Mouse (Mus musculus): ENCODE measurements around the gene Evx2. TPM values are rescaled to one million over a fixed set of nuclear protein-coding genes. Genes with fewer than 3 reads are reported as not detected.

Gene Evx2
- polyA plus RNA-seq, 1 experiment from 2014 or later: not detected

GRCm38 (mm10) chr2:74660421-74661375 is 1.3 kb upstream of the Evx2 start:
- no peaks in the 10 kb centered on the region for H3K36me3 ChIP-seq (ENCODE audit: control insufficient read depth, insufficient read depth, low read length)
- H3K4me3 ChIP-seq (ENCODE audit: low read depth, low read length): no peak overlapping the region
- no peaks in the 10 kb centered on the region for H3K4me1 ChIP-seq (replicated peaks; ENCODE audit: control insufficient read depth, insufficient read depth)
- H3K27me3 ChIP-seq (ENCODE audit: control insufficient read depth, insufficient read depth, low read length): peaks cover 51% of the 10 kb centered on the region
- H3K27ac ChIP-seq (replicated peaks): no peak overlapping the region
- no peak overlapping the region for H3K9ac ChIP-seq (ENCODE audit: low read length)
- no peak for TF ChIP-seq EP300 (optimal IDR thresholded peaks at IDR 0.05)
- 4% methylated on average over 30 of the region's 30 CpGs for WGBS
- no peak overlapping the region for H3K4me2 ChIP-seq (replicated peaks; ENCODE audit: low read depth)
- DNase-seq (ENCODE audit: low spot score) (no peak), ATAC-seq (ENCODE audit: low FRiP score, low TSS enrichment) (no peak)
- no peaks in the 10 kb centered on the region for H3K9me3 ChIP-seq (ENCODE audit: control insufficient read depth, low read length)

- TF ChIP-seq CTCF (IDR thresholded peaks at IDR 0.05; ENCODE audit: low read depth): no peak
- TF ChIP-seq EP300 (optimal IDR thresholded peaks at IDR 0.05): no peak
- Histone ChIP-seq H3K9me3 (ENCODE audit: control insufficient read depth, low read length) (no peaks in the 10 kb centered on the region), H3K27ac (replicated peaks) (no peak overlapping the region), H3K36me3 (ENCODE audit: control insufficient read depth, insufficient read depth, low read length) (no peaks in the 10 kb centered on the region), H3K9ac (ENCODE audit: low read length) (no peak overlapping the region), H3K4me2 (replicated peaks; ENCODE audit: low read depth) (no peak overlapping the region), H3K4me1 (replicated peaks; ENCODE audit: control insufficient read depth, insufficient read depth) (no peaks in the 10 kb centered on the region), H3K4me3 (ENCODE audit: low read depth, low read length) (no peak overlapping the region), H3K27me3 (ENCODE audit: control insufficient read depth, insufficient read depth, low read length) (peaks cover 49% of the 10 kb centered on the region)
- ATAC-seq (ENCODE audit: low FRiP score, low TSS enrichment): no peak
- DNase-seq (ENCODE audit: low spot score): no peak
- 4% methylated on average over 47 of the region's 47 CpGs for WGBS
These were observed 538 bp downstream of the Evx2 start for GRCm38 (mm10) chr2:74658667-74659371.

- Histone ChIP-seq H3K4me2 (replicated peaks; ENCODE audit: low read depth) (peak overlapping the region; percentile 17; the same call in 1 of the 2 replicates), H3K9me3 (ENCODE audit: control insufficient read depth, low read length) (no peaks in the 10 kb centered on the region), H3K4me1 (replicated peaks; ENCODE audit: control insufficient read depth, insufficient read depth) (no peaks in the 10 kb centered on the region), H3K4me3 (ENCODE audit: low read depth, low read length) (peak overlapping the region; percentile 21; the same call in 1 of the 2 replicates), H3K9ac (ENCODE audit: low read length) (no peak overlapping the region), H3K27ac (replicated peaks) (no peak overlapping the region), H3K27me3 (ENCODE audit: control insufficient read depth, insufficient read depth, low read length) (peaks cover 42% of the 10 kb centered on the region), H3K36me3 (ENCODE audit: control insufficient read depth, insufficient read depth, low read length) (no peaks in the 10 kb centered on the region)
- ATAC-seq (ENCODE audit: low FRiP score, low TSS enrichment): no peak
- WGBS: 3% methylated on average over 15 of the region's 15 CpGs
- DNase-seq (ENCODE audit: low spot score): no peak
- TF ChIP-seq EP300 (optimal IDR thresholded peaks at IDR 0.05) (no peak), CTCF (IDR thresholded peaks at IDR 0.05; ENCODE audit: low read depth) (no peak)
These were observed 1.2 kb downstream of the Evx2 start for GRCm38 (mm10) chr2:74658024-74658666.

- TF ChIP-seq CTCF (IDR thresholded peaks at IDR 0.05; ENCODE audit: low read depth): no peak
- no peak for DNase-seq (ENCODE audit: low spot score)
- WGBS: 3% methylated on average over 62 of the region's 62 CpGs
- peak overlapping the region; percentile 21; the same call in 1 of the 2 replicates for H3K4me3 ChIP-seq (ENCODE audit: low read depth, low read length)
- H3K9me3 ChIP-seq (ENCODE audit: control insufficient read depth, low read length): no peaks in the 10 kb centered on the region
- peak overlapping the region; percentile 17; the same call in 1 of the 2 replicates for H3K4me2 ChIP-seq (replicated peaks; ENCODE audit: low read depth)
- H3K4me1 ChIP-seq (replicated peaks; ENCODE audit: control insufficient read depth, insufficient read depth): no peaks in the 10 kb centered on the region
- no peak overlapping the region for H3K9ac ChIP-seq (ENCODE audit: low read length)
- ATAC-seq (ENCODE audit: low FRiP score, low TSS enrichment): no peak
- no peak overlapping the region for H3K27ac ChIP-seq (replicated peaks)
- no peaks in the 10 kb centered on the region for H3K36me3 ChIP-seq (ENCODE audit: control insufficient read depth, insufficient read depth, low read length)
- H3K27me3 ChIP-seq (ENCODE audit: control insufficient read depth, insufficient read depth, low read length): peaks cover 40% of the 10 kb centered on the region
These were observed 1.9 kb downstream of the Evx2 start for GRCm38 (mm10) chr2:74657251-74658023.

GRCm38 (mm10) chr2:74656632-74657021 is 2.7 kb downstream of the Evx2 start:
- Histone ChIP-seq H3K4me2 (replicated peaks; ENCODE audit: low read depth) (no peak overlapping the region), H3K27ac (replicated peaks) (no peak overlapping the region), H3K4me1 (replicated peaks; ENCODE audit: control insufficient read depth, insufficient read depth) (no peaks in the 10 kb centered on the region), H3K4me3 (ENCODE audit: low read depth, low read length) (no peak overlapping the region), H3K36me3 (ENCODE audit: control insufficient read depth, insufficient read depth, low read length) (no peaks in the 10 kb centered on the region), H3K9me3 (ENCODE audit: control insufficient read depth, low read length) (no peaks in the 10 kb centered on the region), H3K27me3 (ENCODE audit: control insufficient read depth, insufficient read depth, low read length) (peaks cover 38% of the 10 kb centered on the region), H3K9ac (ENCODE audit: low read length) (no peak overlapping the region)
- 8% methylated on average over 4 of the region's 4 CpGs for WGBS
- ATAC-seq (ENCODE audit: low FRiP score, low TSS enrichment) (no peak), DNase-seq (ENCODE audit: low spot score) (no peak)
- TF ChIP-seq EP300 (optimal IDR thresholded peaks at IDR 0.05) (no peak), CTCF (IDR thresholded peaks at IDR 0.05; ENCODE audit: low read depth) (no peak)
